Mouse (Mus musculus) liver, embryonic 15.5 days (tissue): ENCODE measurements around the gene Psmc1. TPM values are rescaled to one million over a fixed set of nuclear protein-coding genes. Genes with fewer than 3 reads are reported as not detected.

Experiments
- ATAC-seq: fragments of 200-750 bp; cut with Nextera tagmentation; 2 replicates; pipeline ENCODE4 v1.8.0; 2017; ENCODE audit warnings: moderate number of reproducible peaks, mild to moderate bottlenecking, moderate library complexity; ENCODE audit not compliant: insufficient read depth
- H3K27ac ChIP-seq: fragments of 300-500 bp; sonication (generic); replicated peaks from 2 replicates; pipeline ENCODE4 v1.5.1; 2015; ENCODE audit warnings: mild to moderate bottlenecking, inconsistent platforms
- H3K27me3 ChIP-seq: fragments of 300-500 bp; sonication (generic); 2 replicates; pipeline ENCODE4 v1.6.1; 2015; ENCODE audit warnings: mild to moderate bottlenecking, inconsistent platforms
- H3K36me3 ChIP-seq: fragments of 300-500 bp; sonication (generic); replicated peaks from 2 replicates; pipeline ENCODE4 v1.6.1; 2015; ENCODE audit warnings: moderate library complexity, mild to moderate bottlenecking, inconsistent platforms
- H3K4me1 ChIP-seq: fragments of 300-500 bp; sonication (generic); replicated peaks from 2 replicates; pipeline ENCODE4 v1.6.1; 2015; ENCODE audit warnings: inconsistent platforms
- H3K4me2 ChIP-seq: fragments of 300-500 bp; sonication (generic); 2 replicates; pipeline ENCODE4 v1.6.1; 2015; ENCODE audit warnings: moderate library complexity, mild to moderate bottlenecking, inconsistent platforms
- H3K4me3 ChIP-seq: fragments of 300-500 bp; sonication (generic); replicated peaks from 2 replicates; pipeline ENCODE4 v1.5.1; 2015; ENCODE audit warnings: mild to moderate bottlenecking, inconsistent platforms
- H3K9ac ChIP-seq: fragments of 300-500 bp; sonication (generic); 2 replicates; pipeline ENCODE4 v1.6.1; 2015; ENCODE audit warnings: moderate library complexity, mild to moderate bottlenecking, inconsistent platforms
- H3K9me3 ChIP-seq: fragments of 300-500 bp; sonication (generic); replicated peaks from 2 replicates; pipeline ENCODE4 v1.6.1; 2016; ENCODE audit warnings: inconsistent platforms
- WGBS: fragments of 180-500 bp; shearing (Covaris S2); methylation state at CpG from one replicate; pipeline ENCODE4 v1.1.7; 2015; ENCODE audit warnings: mixed read lengths; ENCODE audit not compliant: insufficient replicate concordance; 5-methylcytosine and 5-hydroxymethylcytosine counted together
- polyA plus RNA-seq: library from polyadenylated mRNA; unstranded; fragments of >200 nt; fragmentation: Nextera tagmentation; extraction: Ambion mirVana; gene quantifications from 2 replicates; pipeline ENCODE4 v1.2.1, GENCODE M21; 2015

The Psmc1 gene
- polyA plus RNA-seq, 1 experiment from 2014 or later: 131 TPM

GRCm38 (mm10) chr12:100126968-100127865 is 17.3 kb downstream of the Psmc1 start:
- Histone ChIP-seq H3K4me3 (no peak overlapping the region), H3K27me3 (no peaks in the 10 kb centered on the region), H3K4me1 (peaks cover 6% of the 10 kb centered on the region; the same call in 1 of the 2 replicates), H3K27ac (no peak overlapping the region), H3K4me2 (no peak overlapping the region), H3K36me3 (peaks cover 80% of the 10 kb centered on the region), H3K9me3 (no peaks in the 10 kb centered on the region), H3K9ac (no peak overlapping the region)
- no peak for ATAC-seq
- 41% methylated on average over 17 of the region's 17 CpGs for WGBS

GRCm38 (mm10) chr12:100127866-100128480 is 18.0 kb downstream of the Psmc1 start:
- Histone ChIP-seq H3K4me2 (no peak overlapping the region), H3K36me3 (peaks cover 80% of the 10 kb centered on the region)
- 65% methylated on average over 8 of the region's 8 CpGs for WGBS

GRCm38 (mm10) chr12:100128522-100128921 is 18.6 kb downstream of the Psmc1 start:
- no peaks in the 10 kb centered on the region for H3K27me3 ChIP-seq
- 63% methylated on average over 6 of the region's 6 CpGs for WGBS
- H3K9me3 ChIP-seq: no peaks in the 10 kb centered on the region
- peaks cover 80% of the 10 kb centered on the region for H3K36me3 ChIP-seq
- peaks cover 6% of the 10 kb centered on the region; the same call in 1 of the 2 replicates for H3K4me1 ChIP-seq
- H3K4me3 ChIP-seq: no peak overlapping the region
- no peak overlapping the region for H3K27ac ChIP-seq
- no peak overlapping the region for H3K9ac ChIP-seq
- ATAC-seq: no peak
- no peak overlapping the region for H3K4me2 ChIP-seq

More at GRCm38 (mm10) chr12:100127866-100128480, 18.0 kb downstream of the Psmc1 start:
- Histone ChIP-seq H3K4me1 (peaks cover 6% of the 10 kb centered on the region; the same call in 1 of the 2 replicates), H3K9me3 (no peaks in the 10 kb centered on the region), H3K27ac (no peak overlapping the region), H3K4me3 (no peak overlapping the region), H3K9ac (no peak overlapping the region), H3K27me3 (no peaks in the 10 kb centered on the region)
- ATAC-seq: no peak

GRCm38 (mm10) chr12:100128961-100129360 is 19.0 kb downstream of the Psmc1 start:
- Histone ChIP-seq H3K27ac (no peak overlapping the region), H3K9me3 (no peaks in the 10 kb centered on the region), H3K36me3 (peaks cover 80% of the 10 kb centered on the region), H3K4me2 (no peak overlapping the region), H3K4me3 (no peak overlapping the region), H3K27me3 (no peaks in the 10 kb centered on the region), H3K9ac (no peak overlapping the region), H3K4me1 (peaks cover 6% of the 10 kb centered on the region; the same call in 1 of the 2 replicates)
- no peak for ATAC-seq
- 78% methylated on average over 8 of the region's 8 CpGs for WGBS

- H3K4me2 ChIP-seq: no peak overlapping the region
- no peak for ATAC-seq
- no peaks in the 10 kb centered on the region for H3K9me3 ChIP-seq
- no peak overlapping the region for H3K4me3 ChIP-seq
- H3K4me1 ChIP-seq: peaks cover 14% of the 10 kb centered on the region; the same call in 1 of the 2 replicates
- H3K27ac ChIP-seq: no peak overlapping the region
- no peaks in the 10 kb centered on the region for H3K27me3 ChIP-seq
- 81% methylated on average over 9 of the region's 9 CpGs for WGBS
- no peak overlapping the region for H3K9ac ChIP-seq
- peaks cover 67% of the 10 kb centered on the region for H3K36me3 ChIP-seq
Observed at GRCm38 (mm10) chr12:100131167-100131566, 21.2 kb downstream of the Psmc1 start.

GRCm38 (mm10) chr12:100131655-100132054 is 21.7 kb downstream of the Psmc1 start:
- H3K27ac ChIP-seq: no peak overlapping the region
- H3K36me3 ChIP-seq: peaks cover 67% of the 10 kb centered on the region
- no peak overlapping the region for H3K4me3 ChIP-seq
- ATAC-seq: no peak
- no peaks in the 10 kb centered on the region for H3K27me3 ChIP-seq
- H3K4me2 ChIP-seq: no peak overlapping the region
- H3K9me3 ChIP-seq: no peaks in the 10 kb centered on the region
- 50% methylated on average over 8 of the region's 8 CpGs for WGBS
- H3K4me1 ChIP-seq: peaks cover 14% of the 10 kb centered on the region; the same call in 1 of the 2 replicates
- H3K9ac ChIP-seq: no peak overlapping the region

- WGBS: 55% methylated on average over 11 of the region's 11 CpGs
- H3K4me1 ChIP-seq: 0 out of 2 replicates have a peak, but pooled peaks cover 8% of the 10 kb centered on the region
- H3K36me3 ChIP-seq: peaks cover 79% of the 10 kb centered on the region
- no peaks in the 10 kb centered on the region for H3K9me3 ChIP-seq
- no peak overlapping the region for H3K4me3 ChIP-seq
- ATAC-seq: no peak
- H3K27me3 ChIP-seq: no peaks in the 10 kb centered on the region
- no peak overlapping the region for H3K9ac ChIP-seq
- no peak overlapping the region for H3K27ac ChIP-seq
- H3K4me2 ChIP-seq: no peak overlapping the region
Observed at GRCm38 (mm10) chr12:100134395-100134936, 24.5 kb downstream of the Psmc1 start.

- 0 out of 2 replicates have a peak, but pooled peaks have one; percentile 15 for ATAC-seq
- Histone ChIP-seq H3K9me3 (no peaks in the 10 kb centered on the region), H3K4me2 (no peak overlapping the region), H3K27me3 (no peaks in the 10 kb centered on the region), H3K36me3 (peaks cover 80% of the 10 kb centered on the region), H3K4me1 (0 out of 2 replicates have a peak, but pooled peaks cover 8% of the 10 kb centered on the region), H3K4me3 (no peak overlapping the region), H3K9ac (no peak overlapping the region), H3K27ac (no peak overlapping the region)
- 59% methylated on average over 3 of the region's 3 CpGs for WGBS
Observed at GRCm38 (mm10) chr12:100135117-100135516, 25.2 kb downstream of the Psmc1 start.

GRCm38 (mm10) chr12:100142848-100143523 is 33.0 kb downstream of the Psmc1 start:
- Histone ChIP-seq H3K4me3 (no peak overlapping the region), H3K36me3 (peaks cover 83% of the 10 kb centered on the region), H3K4me2 (no peak overlapping the region), H3K9me3 (no peaks in the 10 kb centered on the region), H3K27ac (no peak overlapping the region), H3K4me1 (0 out of 2 replicates have a peak, but pooled peaks cover 3% of the 10 kb centered on the region), H3K27me3 (no peaks in the 10 kb centered on the region), H3K9ac (no peak overlapping the region)
- ATAC-seq: 0 out of 2 replicates have a peak, but pooled peaks have one; percentile 22
- WGBS: 77% methylated on average over 11 of the region's 11 CpGs

- WGBS: 79% methylated on average over 9 of the region's 9 CpGs
- no peak overlapping the region for H3K4me2 ChIP-seq
Observed at GRCm38 (mm10) chr12:100143737-100144136, 33.8 kb downstream of the Psmc1 start.

More at GRCm38 (mm10) chr12:100143737-100144136, 33.8 kb downstream of the Psmc1 start:
- no peaks in the 10 kb centered on the region for H3K27me3 ChIP-seq
- H3K36me3 ChIP-seq: peaks cover 82% of the 10 kb centered on the region
- H3K9me3 ChIP-seq: no peaks in the 10 kb centered on the region
- ATAC-seq: no peak
- 0 out of 2 replicates have a peak, but pooled peaks cover 3% of the 10 kb centered on the region for H3K4me1 ChIP-seq
- no peak overlapping the region for H3K27ac ChIP-seq
- H3K9ac ChIP-seq: no peak overlapping the region
- H3K4me3 ChIP-seq: no peak overlapping the region
